Mouse (Mus musculus) embryonic facial prominence, embryonic 13.5 days (tissue): ENCODE results near the gene Idi2. TPM values are rescaled to one million over a fixed set of nuclear protein-coding genes. Genes with fewer than 3 reads are reported as not detected.
"Not testable (repeated sequence)": the region's sequence is repeated elsewhere in the genome, so short reads cannot be mapped to it uniquely, and the experiment has no call there.

Experiments used
- ATAC-seq: fragments of 200-750 bp; cut with Nextera tagmentation; 2 replicates; pipeline ENCODE4 v1.8.0; 2017; ENCODE audit warnings: low read depth; ENCODE audit not compliant: insufficient number of reproducible peaks, insufficient read depth, low FRiP score, low TSS enrichment
- H3K27ac ChIP-seq: fragments of 300-500 bp; sonication (generic); 2 replicates; pipeline ENCODE4 v1.5.1; 2015; ENCODE audit warnings: moderate library complexity, mild to moderate bottlenecking, inconsistent platforms
- H3K27me3 ChIP-seq: fragments of 300-500 bp; sonication (generic); 2 replicates; pipeline ENCODE4 v1.6.1; 2015; ENCODE audit warnings: mild to moderate bottlenecking, inconsistent platforms
- H3K36me3 ChIP-seq: fragments of 300-500 bp; sonication (generic); 2 replicates; pipeline ENCODE4 v1.6.1; 2015; ENCODE audit warnings: mild to moderate bottlenecking, inconsistent platforms
- H3K4me1 ChIP-seq: fragments of 300-500 bp; sonication (generic); 2 replicates; pipeline ENCODE4 v1.6.1; 2015; ENCODE audit warnings: inconsistent platforms
- H3K4me2 ChIP-seq: fragments of 300-500 bp; sonication (generic); 2 replicates; pipeline ENCODE4 v1.6.1; 2015; ENCODE audit warnings: moderate library complexity, mild to moderate bottlenecking, inconsistent platforms
- H3K4me3 ChIP-seq: fragments of 300-500 bp; sonication (generic); 2 replicates; pipeline ENCODE4 v1.5.1; 2015; ENCODE audit warnings: mild to moderate bottlenecking, inconsistent platforms
- H3K9ac ChIP-seq: fragments of 300-500 bp; sonication (generic); 2 replicates; pipeline ENCODE4 v1.6.1; 2015; ENCODE audit warnings: mild to moderate bottlenecking, inconsistent platforms
- H3K9me3 ChIP-seq: fragments of 300-500 bp; sonication (generic); 2 replicates; pipeline ENCODE4 v1.6.1; 2016; ENCODE audit warnings: inconsistent platforms
- WGBS: fragments of 180-500 bp; shearing (Covaris S2); methylation state at CpG from one replicate; pipeline ENCODE4 v1.1.7; 2015; ENCODE audit warnings: mixed read lengths; 5-methylcytosine and 5-hydroxymethylcytosine counted together
- polyA plus RNA-seq: library from polyadenylated mRNA; unstranded; fragments of >200 nt; fragmentation: Nextera tagmentation; extraction: Ambion mirVana; gene quantifications from 2 replicates; pipeline ENCODE4 v1.2.1, GENCODE M21; 2015

Gene Idi2
- polyA plus RNA-seq = 0.46 and 0.56 TPM in 2 replicates

GRCm38 (mm10) chr13:8952563-8952962 is at the start of gene Idi2:
Gene Idi2 (plus strand): TSS chr13:8952863.
- not testable (repeated sequence) for H3K4me1 ChIP-seq, H3K36me3 ChIP-seq, ATAC-seq, H3K9me3 ChIP-seq, H3K27ac ChIP-seq, H3K4me2 ChIP-seq, H3K9ac ChIP-seq, H3K4me3 ChIP-seq, H3K27me3 ChIP-seq

GRCm38 (mm10) chr13:8905986-8906385 is 46.7 kb upstream of the Idi2 start:
- not testable (repeated sequence) for H3K4me2 ChIP-seq, H3K27ac ChIP-seq, ATAC-seq, H3K36me3 ChIP-seq, H3K4me1 ChIP-seq, H3K4me3 ChIP-seq, H3K27me3 ChIP-seq, H3K9ac ChIP-seq
- 84% methylated on average over 2 of the region's 2 CpGs for WGBS
- peaks cover 10% of the 10 kb centered on the region for H3K9me3 ChIP-seq

- H3K9me3 ChIP-seq, H3K4me3 ChIP-seq, H3K4me1 ChIP-seq, H3K4me2 ChIP-seq, H3K27ac ChIP-seq, H3K36me3 ChIP-seq, H3K27me3 ChIP-seq, H3K9ac ChIP-seq, ATAC-seq: not testable (repeated sequence)
- WGBS = 90% methylated on average over 8 of the region's 8 CpGs
These were observed 38.8 kb upstream of the Idi2 start for GRCm38 (mm10) chr13:8913890-8914289.

- Histone ChIP-seq H3K4me3 (no peak overlapping the region), H3K9ac (no peak overlapping the region), H3K4me2 (no peak overlapping the region), H3K9me3 (no peaks in the 10 kb centered on the region), H3K27ac (no peak overlapping the region), H3K4me1 (no peaks in the 10 kb centered on the region), H3K27me3 (no peaks in the 10 kb centered on the region), H3K36me3 (no peaks in the 10 kb centered on the region)
- ATAC-seq = no peak
- WGBS = 70% methylated on average over 2 of the region's 2 CpGs
These were observed 19.2 kb upstream of the Idi2 start for GRCm38 (mm10) chr13:8933499-8933898.

GRCm38 (mm10) chr13:8937611-8938140 is 15.0 kb upstream of the Idi2 start:
- H3K9me3 ChIP-seq, H3K4me1 ChIP-seq, H3K27me3 ChIP-seq, H3K4me3 ChIP-seq, ATAC-seq, H3K36me3 ChIP-seq, H3K4me2 ChIP-seq, H3K27ac ChIP-seq, H3K9ac ChIP-seq: not testable (repeated sequence)
- WGBS = 76% methylated on average over 6 of the region's 6 CpGs

GRCm38 (mm10) chr13:8941110-8941509 is 11.6 kb upstream of the Idi2 start:
- H3K9ac ChIP-seq, H3K36me3 ChIP-seq, H3K4me1 ChIP-seq, H3K9me3 ChIP-seq, H3K4me3 ChIP-seq, H3K27ac ChIP-seq, H3K27me3 ChIP-seq, H3K4me2 ChIP-seq: not testable (repeated sequence)
- WGBS = 89% methylated on average over 4 of the region's 4 CpGs
- peak; percentile 43; the same call in 1 of the 2 replicates for ATAC-seq

GRCm38 (mm10) chr13:8941701-8942100 is 11.0 kb upstream of the Idi2 start:
- H3K36me3 ChIP-seq, H3K4me1 ChIP-seq, H3K27ac ChIP-seq, H3K4me3 ChIP-seq, H3K27me3 ChIP-seq, H3K4me2 ChIP-seq, ATAC-seq, H3K9me3 ChIP-seq, H3K9ac ChIP-seq: not testable (repeated sequence)
- WGBS = 40% methylated on average over 1 of the region's 5 CpGs

- H3K4me3 ChIP-seq, ATAC-seq, H3K9me3 ChIP-seq, H3K27me3 ChIP-seq, H3K4me1 ChIP-seq, H3K4me2 ChIP-seq, H3K9ac ChIP-seq, H3K27ac ChIP-seq, H3K36me3 ChIP-seq: not testable (repeated sequence)
- WGBS = no CpG with 5 or more reads among the region's 5 CpGs
These were observed 8.8 kb upstream of the Idi2 start for GRCm38 (mm10) chr13:8943828-8944227.

- not testable (repeated sequence) for H3K4me2 ChIP-seq, ATAC-seq, H3K9ac ChIP-seq, H3K27me3 ChIP-seq, H3K9me3 ChIP-seq, H3K27ac ChIP-seq, H3K4me3 ChIP-seq, H3K4me1 ChIP-seq, H3K36me3 ChIP-seq
These were observed 4.5 kb upstream of the Idi2 start, which contains the start of gene Gm9745 for GRCm38 (mm10) chr13:8948131-8948530. Gene Gm9745 (minus strand): TSS chr13:8948231.

GRCm38 (mm10) chr13:8955127-8955526 is 2.5 kb downstream of the Idi2 start:
- 68% methylated on average over 2 of the region's 2 CpGs for WGBS
- H3K27me3 ChIP-seq, H3K4me2 ChIP-seq, H3K27ac ChIP-seq, H3K9me3 ChIP-seq, H3K4me3 ChIP-seq, H3K4me1 ChIP-seq, H3K36me3 ChIP-seq, ATAC-seq, H3K9ac ChIP-seq: not testable (repeated sequence)

- ATAC-seq = not testable (repeated sequence)
These were observed 4.2 kb downstream of the Idi2 start for GRCm38 (mm10) chr13:8956873-8957272.

GRCm38 (mm10) chr13:8959058-8959457 is 6.4 kb downstream of the Idi2 start:
- 63% methylated on average over 1 of the region's 5 CpGs for WGBS
- H3K4me1 ChIP-seq, H3K27me3 ChIP-seq: not testable (repeated sequence)

More at GRCm38 (mm10) chr13:8956873-8957272, 4.2 kb downstream of the Idi2 start:
- H3K4me3 ChIP-seq, H3K27ac ChIP-seq, H3K9me3 ChIP-seq, H3K4me2 ChIP-seq, H3K4me1 ChIP-seq, H3K27me3 ChIP-seq, H3K36me3 ChIP-seq, H3K9ac ChIP-seq: not testable (repeated sequence)
- no CpG with 5 or more reads among the region's 5 CpGs for WGBS

GRCm38 (mm10) chr13:8959554-8959953 is 6.9 kb downstream of the Idi2 start:
- not testable (repeated sequence) for H3K36me3 ChIP-seq, ATAC-seq, H3K4me2 ChIP-seq, H3K4me3 ChIP-seq, H3K9ac ChIP-seq, H3K27ac ChIP-seq, H3K4me1 ChIP-seq, H3K9me3 ChIP-seq, H3K27me3 ChIP-seq
- WGBS = 89% methylated on average over 6 of the region's 6 CpGs

More at GRCm38 (mm10) chr13:8959058-8959457, 6.4 kb downstream of the Idi2 start:
- not testable (repeated sequence) for H3K9ac ChIP-seq, H3K36me3 ChIP-seq, H3K4me3 ChIP-seq, H3K4me2 ChIP-seq, ATAC-seq, H3K27ac ChIP-seq, H3K9me3 ChIP-seq
